Mouse (Mus musculus) frontal cortex, postnatal 14 days (tissue): ENCODE measurements around the gene Zbtb32.

Experiments
- DNase-seq, 2 experiments: peaks; one replicate each; pipeline ENCODE4 v3.0.0; 2022; ENCODE audit warnings: low spot score in 2 of 2

The Zbtb32 gene

DNA sequence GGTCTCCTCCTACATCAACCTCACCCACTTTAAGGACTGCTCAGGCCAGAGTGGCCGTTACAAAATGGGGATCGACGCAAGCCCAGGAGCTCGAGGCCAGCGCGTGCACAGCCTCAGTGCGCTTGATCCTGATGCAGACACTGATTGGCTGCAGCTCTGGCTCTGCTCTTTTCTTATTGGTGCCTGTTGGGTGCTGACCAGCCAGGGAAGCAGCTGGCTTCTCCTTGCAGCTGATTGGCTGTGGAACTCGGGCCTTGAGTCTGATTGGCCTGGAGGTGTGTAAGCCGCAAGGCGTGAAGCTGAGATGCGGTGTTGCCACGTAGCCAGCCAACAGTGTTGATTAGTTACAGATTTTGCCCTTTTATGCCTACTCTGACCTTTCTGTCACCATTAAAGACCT lies at the start of gene Zbtb32:
Gene Zbtb32, minus strand, starts transcription at position 124 of the 400 bp plus-strand sequence.
- DNase-seq: no peak

DNA sequence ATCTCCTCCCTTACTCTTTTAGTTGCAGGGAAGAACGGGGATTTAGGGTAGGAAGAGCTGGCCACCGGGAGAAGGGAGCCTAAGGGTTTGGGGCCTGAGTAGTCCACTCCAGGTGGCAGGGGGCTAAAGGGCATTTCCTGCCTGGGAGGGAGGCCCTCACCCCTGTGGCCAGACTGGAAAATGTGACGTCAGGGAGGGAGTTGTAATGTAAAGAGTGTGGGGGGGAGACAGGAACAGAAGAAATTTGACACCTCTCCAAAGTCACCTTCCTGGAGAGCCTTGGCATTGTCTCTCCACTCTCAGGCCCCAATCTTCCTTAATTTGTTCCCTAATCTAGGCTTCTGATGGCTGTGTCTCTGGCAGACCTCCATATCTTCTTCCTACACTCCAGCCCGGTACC lies 40.4 kb upstream of the Zbtb32 start:
- DNase-seq: no peak

DNA sequence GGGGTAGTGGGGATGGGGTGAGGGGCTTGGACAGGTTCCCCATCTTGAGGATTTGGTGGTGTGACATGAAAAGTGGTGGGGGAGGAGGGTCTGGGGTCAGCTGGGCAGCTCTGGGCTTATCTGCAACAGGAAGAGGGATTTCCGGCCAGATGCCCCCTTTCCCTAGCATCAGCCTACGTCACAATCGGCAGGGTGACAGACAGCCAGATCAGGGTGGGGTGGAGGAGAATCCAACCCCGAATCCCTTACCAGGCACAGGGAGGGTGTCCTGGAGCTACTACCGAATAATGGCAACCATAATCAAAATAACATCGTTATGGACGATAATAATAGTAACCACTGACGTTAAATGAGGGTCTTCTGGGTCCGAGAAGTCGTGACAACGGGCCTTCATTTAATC lies 37.7 kb upstream of the Zbtb32 start:
- no peak for DNase-seq

DNA sequence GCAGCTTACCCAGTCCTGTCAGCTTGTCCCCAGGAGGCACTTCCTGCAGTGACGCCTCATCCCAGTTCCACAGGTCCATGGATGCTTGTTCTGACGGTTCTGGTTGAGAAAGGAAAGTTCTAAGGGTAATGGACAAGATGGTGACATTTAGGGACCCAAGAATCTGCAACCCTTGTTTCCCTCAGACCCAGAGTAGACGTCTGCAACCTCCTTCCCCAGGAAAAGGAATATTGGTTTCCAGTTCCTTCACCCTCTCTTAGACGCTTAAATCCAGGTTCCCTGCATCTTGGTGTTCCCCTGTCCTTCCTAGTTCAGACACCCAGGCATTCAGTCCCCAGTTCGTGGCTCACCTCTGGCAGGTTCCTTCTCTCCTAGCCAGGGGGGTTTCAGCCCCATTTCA lies 37.0 kb upstream of the Zbtb32 start, which contains the start of gene Etv2:
Gene Etv2, minus strand, starts transcription at position 101 of the 400 bp plus-strand sequence.
- DNase-seq: no peak

DNA sequence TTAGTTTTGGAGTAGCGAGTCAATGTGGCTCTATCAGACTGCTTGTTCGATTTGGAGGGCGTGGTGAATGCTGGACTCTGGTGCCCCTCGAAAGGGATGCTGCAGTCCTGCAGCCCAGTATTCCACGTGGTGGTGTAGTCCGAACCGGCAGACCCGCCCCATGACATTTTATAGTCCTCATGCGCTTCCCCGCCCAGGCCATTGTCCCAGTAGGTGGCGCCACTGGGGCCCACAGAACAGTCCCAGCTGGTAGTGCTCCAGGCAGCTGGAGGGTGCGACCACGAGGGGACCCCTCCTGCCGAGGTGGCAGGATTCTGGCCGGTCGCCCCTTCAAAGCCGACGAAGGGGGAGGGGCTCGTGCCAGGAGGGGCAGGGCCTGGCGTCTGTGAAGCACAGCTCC lies 35.9 kb upstream of the Zbtb32 start:
- peak in 1 of 2 experiments; percentile 22 for DNase-seq

DNA sequence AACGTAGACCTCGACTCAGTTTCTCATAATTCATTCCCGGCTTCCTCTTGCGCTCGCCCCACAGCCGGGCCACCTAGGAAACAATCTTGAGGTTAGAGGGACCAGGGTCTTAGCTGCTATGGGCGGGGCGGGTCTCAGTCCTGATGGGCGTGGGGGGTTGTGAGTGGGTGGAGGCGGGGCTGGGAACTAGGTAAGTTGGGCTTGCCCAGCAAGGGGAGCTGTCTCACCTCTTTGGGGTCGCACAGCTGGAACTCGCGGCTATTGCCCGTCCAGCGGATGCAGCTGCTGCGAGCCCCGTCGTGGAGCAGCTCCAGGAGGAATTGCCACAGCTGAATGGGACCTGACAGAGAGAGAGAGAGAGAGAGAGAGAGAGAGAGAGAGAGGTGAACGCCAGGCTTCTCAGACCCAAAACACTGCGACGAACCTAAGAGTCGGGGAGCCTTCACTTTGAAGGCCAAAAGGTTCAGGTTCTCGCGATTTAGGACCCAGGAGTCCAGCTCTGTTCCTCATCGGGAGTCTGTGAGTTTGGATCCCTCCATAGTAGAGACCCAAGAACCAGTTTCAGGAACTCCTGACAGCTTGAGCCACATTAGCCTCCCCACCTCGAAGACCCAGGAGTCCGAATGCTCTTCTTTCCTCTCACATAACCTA lies 35.2 kb upstream of the Zbtb32 start:
- no peak for DNase-seq

DNA sequence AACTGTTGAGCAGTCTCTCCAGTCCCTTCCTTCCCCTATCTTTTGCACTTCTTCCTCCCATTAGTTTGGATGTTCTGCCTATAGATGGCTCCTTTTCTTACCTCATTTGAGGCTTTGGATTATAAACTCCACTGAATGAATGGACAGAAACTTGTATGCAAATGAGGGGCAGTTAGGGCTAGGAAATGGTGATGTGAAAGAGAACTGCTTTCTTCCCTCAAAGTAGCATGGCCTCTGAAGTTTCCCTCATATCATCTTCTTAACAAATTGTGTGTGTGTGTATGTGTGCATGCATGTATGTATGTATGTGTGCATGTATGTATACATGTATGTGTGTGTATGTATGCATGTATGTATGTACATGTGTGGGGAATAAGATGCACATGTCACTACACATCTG lies 30.3 kb upstream of the Zbtb32 start:
- DNase-seq: no peak

DNA sequence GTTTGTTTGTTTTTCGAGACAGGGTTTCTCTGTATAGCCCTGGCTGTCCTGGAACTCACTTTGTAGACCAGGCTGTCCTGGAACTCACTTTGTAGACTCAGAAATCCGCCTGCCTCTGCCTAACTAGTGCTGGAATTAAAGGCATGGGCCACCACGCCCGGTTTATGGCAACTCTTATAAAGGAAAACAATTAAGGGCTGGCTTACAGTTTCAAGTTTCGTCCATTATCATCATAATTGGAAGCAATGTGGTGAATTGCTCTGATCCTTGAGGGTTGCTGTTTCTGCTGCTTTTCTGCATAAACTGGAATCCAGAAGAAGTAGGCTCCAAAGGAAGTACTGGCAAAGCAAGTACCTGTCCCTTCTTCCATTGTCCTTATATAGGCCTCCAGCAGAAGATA lies 27.9 kb upstream of the Zbtb32 start:
- DNase-seq: no peak

DNA sequence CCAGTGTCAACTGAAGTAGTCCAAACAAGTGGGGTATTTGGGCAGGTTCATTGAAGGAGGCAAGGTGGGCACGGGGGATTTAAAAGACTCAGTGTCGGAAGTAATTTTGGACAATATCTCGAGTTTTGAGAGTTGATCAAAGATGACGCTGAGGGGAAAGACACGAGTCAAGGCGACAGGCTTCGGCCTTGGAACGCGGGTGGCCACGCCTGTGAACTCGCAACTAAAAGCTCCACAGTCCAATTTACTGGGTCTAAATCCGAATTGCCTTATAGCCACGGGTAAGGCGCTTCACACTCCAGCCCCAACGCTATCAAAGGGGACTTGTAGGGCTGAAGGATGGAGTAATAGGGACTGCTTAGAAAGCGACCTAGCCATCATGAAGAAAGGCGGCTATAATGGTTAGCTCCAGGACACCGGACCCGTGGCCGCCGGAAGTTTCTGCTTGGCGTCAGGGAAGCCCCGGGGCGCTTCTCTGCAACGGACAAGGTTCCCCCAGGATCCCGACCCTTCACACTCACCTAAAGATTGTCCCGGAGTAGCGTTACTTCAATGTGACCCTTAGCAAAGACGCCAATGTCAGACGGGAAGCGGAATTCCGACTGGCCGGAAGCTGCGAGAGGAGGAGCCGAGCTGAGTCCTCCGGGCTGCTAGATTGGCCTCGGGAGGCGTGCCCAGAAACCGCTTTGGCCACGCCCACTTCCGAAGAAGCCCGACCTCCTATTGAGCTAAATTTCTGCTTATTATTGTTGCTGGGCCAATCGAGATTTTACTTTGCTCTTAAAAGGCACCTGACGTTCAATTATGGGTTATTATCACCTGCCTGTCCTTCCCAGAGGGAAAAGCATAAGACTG lies 27.0 kb upstream of the Zbtb32 start, which contains the start of gene Cox6b1:
Gene Cox6b1, minus strand, starts transcription at position 622 of the 855 bp plus-strand sequence.
- DNase-seq: peak; percentile 77

DNA sequence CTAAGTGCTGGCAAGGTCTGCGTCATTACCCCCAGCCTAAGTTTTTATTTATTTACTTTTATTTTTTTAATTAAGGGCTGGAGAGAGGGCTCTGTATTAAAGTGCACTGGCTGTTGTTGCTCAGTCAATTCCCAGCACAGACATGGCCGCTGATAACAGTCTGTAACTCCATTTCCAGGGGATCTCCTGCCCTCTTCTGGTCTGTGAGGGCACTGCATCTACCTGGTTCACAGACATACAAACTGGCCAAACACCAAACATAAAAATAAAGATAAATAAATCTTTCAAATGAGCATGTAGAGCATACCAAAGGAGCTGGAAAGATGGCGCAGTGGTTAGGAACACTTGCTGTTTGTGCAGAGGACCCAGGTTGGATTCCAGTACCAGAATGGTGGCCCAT lies 20.5 kb upstream of the Zbtb32 start:
- no peak for DNase-seq

DNA sequence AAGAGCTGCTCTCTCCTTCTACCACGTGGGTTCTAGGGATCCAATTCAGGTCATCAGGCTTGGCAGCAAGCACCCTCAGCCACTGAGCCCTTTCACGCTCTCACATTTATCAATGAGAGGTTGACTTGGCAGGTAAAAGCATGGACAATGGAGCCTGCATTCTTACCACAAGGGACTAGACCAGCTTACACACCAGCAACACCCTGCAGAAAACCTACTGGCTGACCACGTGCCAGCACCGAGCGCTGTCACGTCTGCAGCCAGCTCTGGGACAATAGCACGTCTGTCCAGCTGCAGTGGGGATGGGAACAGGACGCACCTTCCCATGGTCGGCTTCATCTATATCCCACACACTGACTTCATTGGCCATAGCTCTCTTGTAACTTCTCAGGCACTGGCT lies 19.9 kb upstream of the Zbtb32 start:
- DNase-seq: no peak

DNA sequence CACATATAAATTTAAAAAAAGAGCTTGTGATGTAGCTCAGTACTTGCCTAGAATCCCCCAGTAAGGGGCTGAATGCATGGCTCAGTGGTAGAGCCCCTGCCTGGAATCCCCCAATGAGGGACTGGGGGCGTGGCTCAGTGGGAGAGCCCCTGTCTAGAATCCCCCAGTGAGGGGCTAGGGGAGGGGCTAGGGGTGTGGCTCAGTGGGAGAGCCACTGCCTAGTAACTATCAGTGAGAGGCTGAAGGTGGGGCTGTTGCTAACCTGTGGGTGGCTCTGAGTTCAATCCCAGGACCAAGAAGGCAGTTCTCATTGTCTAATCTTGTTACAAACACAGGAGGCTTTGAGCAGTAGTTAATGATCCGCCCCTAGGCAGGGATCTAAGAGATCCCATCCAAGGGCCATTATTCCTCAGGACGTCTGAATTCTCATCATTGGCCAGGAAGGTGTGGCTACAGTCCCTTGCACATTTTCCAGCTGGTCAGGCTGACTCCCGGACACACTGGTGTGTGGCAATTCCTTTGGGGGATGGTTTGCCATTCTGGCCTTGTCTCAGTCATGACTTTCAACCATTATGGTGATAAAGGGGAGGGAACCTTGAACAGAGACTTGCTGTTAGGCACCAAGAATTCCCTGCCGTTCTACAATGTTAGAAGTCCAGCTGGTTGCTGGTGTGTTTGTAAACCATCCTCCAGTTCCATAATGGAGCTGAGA lies 16.5 kb upstream of the Zbtb32 start:
- no peak for DNase-seq

DNA sequence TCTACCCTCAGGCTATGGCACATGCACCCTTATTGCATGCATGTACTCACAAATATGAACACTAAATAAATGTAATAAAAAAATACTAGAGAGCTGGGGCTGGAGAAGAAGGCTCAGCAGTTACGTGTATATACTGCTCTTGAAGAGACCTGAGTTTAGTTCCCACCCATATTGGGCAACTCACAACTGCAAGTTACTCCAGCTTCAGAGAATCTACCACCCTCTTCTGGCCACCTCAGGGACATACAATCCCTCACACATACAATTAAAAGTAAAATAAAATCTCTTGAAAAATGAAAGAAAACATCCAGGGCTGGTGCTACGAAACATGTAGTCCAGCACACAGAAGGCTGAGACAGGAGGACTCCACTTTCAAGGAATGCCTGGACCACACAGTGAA lies 15.7 kb upstream of the Zbtb32 start:
- DNase-seq: no peak

DNA sequence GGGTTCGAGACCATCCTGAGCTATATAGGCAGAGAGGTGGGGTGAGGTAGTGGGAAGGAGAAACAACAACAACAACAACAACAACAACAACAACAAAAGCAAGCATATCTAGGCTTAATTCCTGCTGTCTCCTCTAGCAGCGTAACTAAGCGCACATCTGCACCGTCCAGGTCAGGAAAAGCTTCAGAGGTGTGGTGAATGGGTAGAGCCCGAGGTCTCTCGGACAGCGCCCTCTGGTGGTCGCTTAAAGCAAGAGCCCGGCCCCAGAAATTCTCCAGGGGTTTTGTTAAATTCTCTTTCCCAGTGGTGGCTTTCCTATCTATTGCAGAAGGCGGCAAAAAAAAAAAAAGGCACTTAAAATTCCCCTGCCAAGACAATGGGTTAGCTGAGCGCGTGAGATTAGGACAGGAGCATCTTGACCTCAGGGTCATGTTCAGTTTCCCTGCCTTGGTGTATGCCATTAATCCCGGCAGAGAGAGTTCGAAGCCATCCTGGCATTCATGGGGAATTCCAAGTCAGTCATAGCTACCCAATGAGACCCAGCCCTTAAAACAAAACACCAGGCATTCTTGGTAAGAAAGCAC lies 14.9 kb upstream of the Zbtb32 start:
- peak in 1 of 2 experiments; percentile 51 for DNase-seq

DNA sequence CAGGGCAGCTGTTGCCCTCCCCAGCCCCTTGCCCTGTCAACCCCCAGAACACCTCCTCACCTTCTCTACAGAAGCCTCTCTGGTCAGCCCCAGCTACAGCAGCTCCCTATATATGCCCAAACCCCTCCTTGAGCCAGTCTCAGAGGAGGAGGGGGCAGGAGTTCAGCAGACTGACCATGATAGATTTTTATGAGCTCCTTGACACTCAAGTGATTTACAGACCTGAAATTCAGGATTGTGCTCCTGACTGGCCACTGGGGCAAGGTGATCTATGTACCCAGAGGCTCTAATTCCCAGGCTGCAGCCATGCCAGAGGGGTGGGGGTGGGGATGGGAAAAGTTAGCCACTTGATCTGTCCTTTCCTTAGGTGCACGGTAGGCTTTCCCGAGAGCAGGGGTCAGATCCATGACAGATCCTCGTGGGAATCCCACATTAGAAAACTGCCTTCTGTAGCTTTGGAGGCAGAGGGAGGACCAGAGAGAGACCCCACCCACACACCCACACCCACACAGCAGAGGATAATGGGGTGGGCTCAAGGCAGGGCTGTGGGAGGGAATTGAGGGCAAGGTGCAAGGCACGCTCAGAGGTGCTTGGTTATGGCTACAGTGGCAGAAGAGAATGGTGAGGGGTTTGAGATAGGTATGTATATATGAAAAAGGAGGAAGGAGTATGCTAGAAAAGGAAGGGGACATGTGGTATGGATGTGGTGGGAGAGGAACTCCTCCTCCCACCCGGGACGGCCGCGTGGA lies 14.1 kb upstream of the Zbtb32 start, which contains the start of gene Upk1a:
Gene Upk1a, minus strand, starts transcription at position 194 of the 749 bp plus-strand sequence.
- DNase-seq: no peak

DNA sequence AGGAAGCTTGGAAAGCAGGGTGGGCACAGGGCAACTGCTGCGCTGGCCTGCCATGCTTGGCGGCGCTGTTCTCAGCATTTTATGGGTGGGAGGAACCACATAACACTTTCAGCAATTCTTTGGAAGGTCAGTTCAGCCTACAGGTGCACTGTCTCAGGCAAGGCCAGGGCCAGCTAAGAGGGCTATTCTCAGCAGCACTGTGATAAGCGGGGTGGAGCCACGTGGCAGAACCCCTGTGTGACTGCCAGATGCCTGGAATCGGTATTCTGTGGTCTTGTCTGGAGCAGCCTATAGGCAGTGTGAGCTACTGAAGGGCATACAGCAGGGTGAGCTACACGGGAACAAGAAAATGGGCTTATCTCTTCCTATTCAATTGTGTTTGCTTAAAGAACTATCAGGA lies 11.3 kb upstream of the Zbtb32 start:
- no peak for DNase-seq

DNA sequence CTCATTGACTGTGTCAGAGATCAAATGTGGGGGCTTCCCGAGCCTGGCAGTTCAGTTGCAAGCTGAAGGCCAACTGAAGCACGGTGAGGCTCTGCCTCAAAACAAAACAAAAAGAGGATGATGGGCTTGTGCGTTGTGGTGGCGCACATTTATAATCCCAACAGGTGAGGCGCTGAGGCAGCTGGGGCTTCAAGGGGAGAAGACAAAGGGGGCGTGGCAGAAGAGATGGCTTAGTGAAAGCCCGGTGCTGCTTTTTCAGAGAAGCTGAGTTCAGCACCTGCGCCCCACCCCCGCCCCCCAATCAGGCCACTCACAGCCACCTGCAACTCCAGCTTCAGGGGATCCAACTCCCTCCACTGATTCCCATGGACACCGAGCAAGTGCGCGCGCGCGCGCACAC lies 9.8 kb upstream of the Zbtb32 start:
- DNase-seq: no peak

DNA sequence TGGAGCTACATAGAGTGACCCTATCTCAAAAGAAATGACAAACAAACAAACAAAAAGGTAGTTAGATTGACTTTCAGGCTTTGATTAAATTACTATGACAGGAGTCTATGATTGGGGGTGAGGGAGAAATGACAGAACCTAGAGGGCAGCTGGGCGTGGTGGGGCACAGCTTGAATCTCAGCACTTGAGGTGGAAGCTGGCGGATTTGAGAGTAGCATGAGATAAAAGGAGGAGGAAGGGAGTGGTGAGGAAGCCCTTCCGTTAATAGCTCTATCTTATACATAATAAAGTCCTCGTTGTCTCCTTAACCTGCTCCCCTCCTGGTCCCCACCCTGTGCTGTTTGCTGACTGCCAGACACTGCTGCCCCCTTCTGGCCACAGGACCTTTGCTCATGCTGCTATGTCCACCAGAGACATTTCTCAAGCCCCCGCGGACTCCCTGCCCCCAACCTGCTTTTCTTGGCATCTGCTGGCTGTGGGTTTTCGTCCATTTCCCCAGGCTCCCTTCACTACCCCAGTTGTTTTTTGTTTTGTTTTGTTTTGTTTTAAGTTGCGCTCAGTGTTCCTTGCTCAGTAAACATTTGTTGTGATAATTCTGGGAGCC lies 9.1 kb upstream of the Zbtb32 start:
- no peak for DNase-seq

DNA sequence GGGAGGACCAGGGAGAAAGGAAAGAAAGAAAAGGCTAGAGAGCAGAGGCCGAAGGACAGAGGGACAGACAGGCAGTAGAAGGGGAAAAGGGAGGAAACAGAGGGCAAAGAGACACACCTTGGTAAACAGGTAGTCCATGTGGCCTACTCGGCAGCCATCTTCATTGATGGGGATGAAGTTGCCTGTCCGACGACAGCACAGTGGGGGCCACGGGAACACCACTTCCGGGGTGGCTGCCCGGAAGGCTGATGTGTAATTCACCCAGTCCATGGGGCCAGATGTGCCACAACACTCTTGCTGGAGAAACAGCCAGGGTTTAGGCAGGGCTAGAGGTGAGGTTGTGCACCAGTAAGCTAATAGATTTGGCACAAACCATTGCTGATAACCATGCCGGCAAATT lies 6.2 kb upstream of the Zbtb32 start:
- no peak for DNase-seq

DNA sequence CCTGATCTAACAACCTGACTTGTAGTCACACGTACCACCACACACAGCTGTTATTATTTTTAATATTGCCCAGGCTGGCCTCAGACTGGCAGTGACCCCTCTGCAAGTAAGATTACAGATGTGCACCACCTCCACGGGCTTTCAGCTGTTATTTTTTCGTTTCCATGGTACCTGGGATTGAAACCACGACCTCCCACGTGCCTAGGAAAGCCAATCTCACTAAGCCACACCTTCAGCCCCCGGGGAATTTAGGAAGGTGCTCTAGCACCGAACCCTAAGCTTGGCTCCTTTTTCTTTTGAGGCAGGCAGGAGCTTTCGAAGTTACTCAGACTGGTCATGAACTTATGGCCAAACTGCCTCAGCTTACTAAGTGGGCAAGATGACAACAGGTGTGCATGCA lies 5.7 kb upstream of the Zbtb32 start:
- DNase-seq: no peak

DNA sequence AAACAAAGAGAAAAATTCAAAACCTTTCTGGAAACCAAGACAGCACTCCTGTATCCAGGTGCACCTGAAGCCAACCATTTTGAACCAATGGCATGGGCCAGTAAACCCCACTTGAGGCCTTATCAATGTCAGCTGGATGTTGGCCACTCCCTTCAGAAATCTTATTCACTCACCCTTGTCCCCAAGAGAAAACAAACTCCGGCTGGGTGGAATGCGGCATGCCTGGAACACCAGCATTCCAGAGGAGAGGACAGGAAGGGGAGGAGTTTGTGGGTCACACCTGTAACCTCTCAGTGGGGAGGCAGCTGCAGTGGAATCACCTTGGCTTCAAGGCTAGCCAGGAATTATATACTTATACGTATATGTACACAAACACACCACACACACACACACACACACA lies 3.9 kb upstream of the Zbtb32 start:
- DNase-seq: no peak
